Mouse (Mus musculus): ENCODE results near the gene Llgl1.
A peak's percentile ranks its signal among the peaks of the same experiment; 100 is the strongest.

Llgl1 gene

GRCm38 (mm10) chr11:60699524-60700075, at the start of gene Llgl1:
TSS of gene Llgl1 (plus strand) at chr11:60699723.
- DNase-seq = peak; percentile 91

- peak; percentile 25 for DNase-seq
These were observed 3.4 kb upstream of the Llgl1 start for GRCm38 (mm10) chr11:60696165-60696564.

DNA sequence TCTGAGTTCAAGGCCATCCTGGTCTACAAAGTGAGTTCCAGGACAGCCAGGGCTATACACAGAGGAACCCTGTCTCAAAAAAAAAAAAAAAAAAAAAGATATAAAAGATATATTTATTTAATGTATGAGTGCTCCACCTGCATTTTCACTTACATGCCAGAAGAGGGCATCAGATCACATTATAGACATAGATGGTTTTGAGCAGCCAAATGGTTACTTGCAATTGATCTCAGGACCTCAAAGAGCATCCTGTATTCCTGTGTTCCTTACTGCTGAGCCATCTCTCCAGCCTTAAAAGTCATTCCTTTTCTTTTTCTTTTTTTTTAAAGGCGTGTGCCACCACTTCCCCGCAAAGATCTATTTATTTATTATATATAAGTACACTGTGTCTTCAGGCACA, 2.0 kb upstream of the Llgl1 start:
- DNase-seq = no peak

DNA sequence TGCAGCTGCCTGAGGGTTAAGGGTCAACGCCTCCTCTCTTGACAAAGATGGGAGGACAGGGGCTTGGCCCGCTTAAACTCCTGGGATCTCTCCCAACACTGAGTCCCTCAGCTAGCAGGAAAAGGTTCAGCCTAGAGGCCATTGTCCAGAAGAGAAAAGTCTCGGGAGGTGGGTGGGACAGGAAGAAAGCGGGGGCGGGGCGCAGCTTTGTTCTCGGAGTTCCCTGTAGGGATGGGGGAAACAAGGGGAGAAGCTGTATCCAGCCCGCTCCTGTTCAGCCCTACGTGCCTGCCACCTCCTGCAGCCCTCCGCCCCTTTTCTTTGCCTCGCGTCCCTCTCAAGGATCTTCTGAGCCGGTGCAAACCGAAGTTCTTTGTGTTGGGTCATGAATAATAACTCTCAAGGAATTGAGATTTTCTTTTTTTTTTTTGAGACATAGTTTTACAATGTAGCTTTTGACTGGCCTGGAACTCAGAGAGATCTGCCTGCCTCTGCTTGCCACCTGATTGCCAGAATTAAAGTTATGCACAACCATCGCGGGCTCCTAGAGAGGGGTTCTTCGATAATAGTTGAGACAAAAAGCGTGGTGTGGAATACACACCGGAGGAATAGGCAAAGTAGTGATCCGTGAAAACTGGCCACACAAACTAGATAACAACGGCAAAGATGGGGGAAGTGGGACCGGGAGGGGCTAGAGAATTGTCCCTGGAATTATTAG, 558 bp upstream of the Llgl1 start:
- peak; percentile 68 for DNase-seq

DNA sequence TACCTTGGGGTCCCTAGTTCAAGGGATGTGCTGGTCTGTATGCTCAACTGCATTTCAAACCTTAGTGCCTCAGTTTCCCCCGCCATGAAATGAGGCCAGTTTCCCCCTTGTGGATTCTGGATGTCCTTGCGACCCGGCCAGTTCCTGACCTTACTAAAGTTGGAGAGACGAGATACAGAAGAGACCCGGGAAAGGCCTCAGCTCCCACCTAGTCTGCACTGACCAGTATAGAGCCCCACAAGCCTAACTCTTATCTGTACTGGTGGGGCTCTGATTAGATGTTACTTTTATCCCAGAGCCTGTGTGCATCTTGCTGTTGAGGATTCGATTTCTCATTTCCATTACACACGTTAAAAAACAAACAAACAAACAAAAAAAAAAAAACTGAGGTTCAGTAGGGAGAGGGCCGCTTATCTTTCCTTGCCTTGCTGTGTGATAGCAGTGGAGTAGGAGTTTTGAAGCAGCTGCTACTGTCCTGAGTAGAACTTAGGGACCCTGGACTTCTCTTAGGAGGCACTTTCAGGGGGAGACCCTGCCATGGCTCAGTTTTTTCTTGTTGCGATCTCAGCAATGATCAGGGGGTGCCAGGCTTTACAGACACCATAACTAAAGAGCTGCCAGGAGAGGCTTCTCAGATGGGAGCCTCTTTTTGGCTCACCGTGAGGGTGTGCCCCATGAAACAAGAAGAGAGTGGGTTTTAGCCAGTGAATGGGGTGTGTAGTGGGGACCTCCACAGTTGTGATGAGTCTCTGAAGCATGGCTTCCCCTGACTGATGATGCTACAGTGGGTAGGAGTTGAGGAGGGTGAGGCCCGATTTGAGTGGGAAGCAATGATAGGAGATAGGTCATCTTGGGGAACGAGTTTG, 1.0 kb downstream of the Llgl1 start:
- peak; percentile 9 for DNase-seq

- peak; percentile 7 for DNase-seq
These were observed 2.1 kb downstream of the Llgl1 start for GRCm38 (mm10) chr11:60701611-60702010.

- peak; percentile 89 for DNase-seq
These were observed 3.6 kb downstream of the Llgl1 start for GRCm38 (mm10) chr11:60703131-60703530.

DNA sequence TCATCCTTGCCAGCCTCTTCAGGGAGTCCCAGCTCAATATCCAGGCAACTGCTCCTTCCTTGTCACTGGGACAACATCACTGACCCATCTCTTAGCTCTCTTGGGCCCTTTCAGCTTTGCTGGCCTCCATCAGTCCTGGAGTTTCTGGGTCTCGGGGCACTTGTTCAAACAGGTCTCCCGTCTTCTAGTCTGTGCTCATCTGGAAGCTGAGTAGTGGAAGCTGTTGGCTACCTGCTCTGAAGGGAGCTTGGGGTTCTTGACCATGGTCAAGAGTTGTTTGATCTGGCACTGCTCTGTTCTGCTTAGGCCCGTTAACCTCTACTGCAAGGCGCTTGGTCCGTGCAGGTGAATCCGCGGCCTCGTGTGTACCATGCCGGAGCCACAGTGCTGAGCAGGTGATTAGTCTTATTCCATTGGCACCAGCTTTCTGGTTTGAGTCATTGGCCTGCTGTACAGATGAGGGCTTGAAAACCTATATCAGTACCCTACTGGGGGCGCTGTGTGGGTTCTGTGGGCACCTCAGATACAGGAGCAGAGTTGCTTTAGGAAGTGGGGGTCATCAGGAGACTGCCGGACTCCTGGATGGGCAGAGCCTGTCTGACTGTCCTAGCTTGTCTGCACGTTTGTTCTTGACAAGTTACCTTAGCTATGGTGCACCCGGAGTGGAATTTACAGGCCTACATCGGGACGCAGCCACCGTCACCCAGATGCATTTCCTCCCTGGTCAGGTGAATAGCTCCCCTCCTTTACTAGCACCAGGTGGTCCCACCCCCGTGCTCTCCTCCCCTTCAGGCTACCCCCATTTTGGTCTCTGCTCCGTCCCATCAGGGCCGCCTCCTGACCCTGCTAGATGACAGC, 4.7 kb downstream of the Llgl1 start:
- peak; percentile 7 for DNase-seq

GRCm38 (mm10) chr11:60705255-60705654, 5.7 kb downstream of the Llgl1 start:
- peak; percentile 4 for DNase-seq

- DNase-seq = peak; percentile 5
These were observed 6.6 kb downstream of the Llgl1 start for GRCm38 (mm10) chr11:60706076-60706475.

DNA sequence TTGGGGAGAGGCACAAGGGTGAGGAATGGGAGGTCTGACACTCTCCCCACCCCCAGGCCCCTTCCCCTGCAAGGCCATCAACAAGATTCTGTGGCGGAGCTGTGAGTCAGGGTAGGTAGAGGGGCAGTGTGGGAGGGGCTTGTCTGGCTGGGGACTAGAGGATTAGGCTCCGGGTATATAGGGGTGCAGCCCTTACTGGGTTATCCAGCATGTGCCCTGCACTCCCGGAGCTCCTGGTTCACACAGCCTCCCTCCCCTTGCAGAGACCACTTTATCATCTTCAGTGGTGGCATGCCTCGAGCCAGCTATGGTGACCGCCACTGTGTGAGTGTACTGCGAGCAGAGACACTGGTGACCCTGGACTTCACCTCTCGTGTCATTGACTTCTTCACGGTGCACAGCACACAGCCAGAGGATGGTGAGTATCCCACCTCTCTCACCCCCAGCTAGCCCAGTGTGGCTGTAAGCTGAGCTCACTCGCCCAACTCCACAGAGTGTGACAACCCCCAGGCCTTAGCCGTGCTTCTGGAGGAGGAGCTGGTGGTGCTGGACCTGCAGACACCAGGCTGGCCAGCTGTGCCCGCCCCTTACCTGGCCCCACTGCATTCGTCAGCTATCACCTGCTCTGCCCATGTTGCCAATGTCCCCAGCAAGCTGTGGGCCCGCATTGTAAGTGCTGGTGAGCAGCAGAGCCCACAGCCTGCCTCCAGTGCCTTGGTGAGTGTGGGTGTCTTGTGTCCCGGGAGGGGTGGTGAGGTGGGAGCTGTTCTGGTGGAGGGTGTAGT, 7.4 kb downstream of the Llgl1 start:
- DNase-seq = peak; percentile 5

DNA sequence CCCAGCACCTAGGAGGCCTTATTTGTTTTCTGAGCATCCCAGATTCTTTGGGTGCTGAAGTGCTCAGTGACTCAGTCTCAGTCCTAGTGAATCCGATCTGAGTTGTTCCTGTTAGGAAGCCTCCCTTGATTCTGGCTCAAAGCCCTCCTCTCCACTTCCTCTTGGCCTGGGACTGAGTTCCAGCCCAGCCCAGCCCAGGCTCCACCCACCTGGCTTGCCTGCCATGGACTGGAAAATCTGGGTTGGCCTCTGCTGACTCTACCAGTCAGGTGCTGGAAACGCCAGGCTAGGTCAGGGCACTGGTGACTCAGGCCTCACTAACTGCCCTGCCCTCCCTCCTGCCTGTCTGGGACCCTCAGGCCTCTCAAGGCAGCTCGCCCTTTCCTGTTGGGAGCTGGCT, 8.1 kb downstream of the Llgl1 start:
- peak; percentile 8 for DNase-seq

DNA sequence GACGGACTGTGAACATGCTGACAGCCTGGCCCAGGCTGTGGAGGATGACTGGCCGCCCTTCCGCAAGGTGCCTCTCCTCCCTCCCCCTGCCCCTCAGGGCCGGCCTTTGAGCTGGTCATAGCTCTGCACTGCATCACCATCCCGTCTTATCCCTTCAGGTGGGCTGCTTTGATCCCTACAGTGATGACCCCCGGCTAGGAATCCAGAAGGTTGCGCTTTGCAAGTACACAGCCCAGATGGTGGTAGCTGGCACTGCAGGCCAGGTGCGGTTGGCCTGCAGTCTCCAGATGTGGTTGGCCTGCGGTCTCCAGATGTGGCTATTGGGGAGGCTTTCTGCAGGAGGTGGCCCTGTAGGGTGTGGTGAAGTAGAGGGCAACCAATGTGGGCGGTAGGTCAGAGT, 9.1 kb downstream of the Llgl1 start:
- DNase-seq = peak; percentile 5

GRCm38 (mm10) chr11:60709481-60710465, 10.2 kb downstream of the Llgl1 start:
- DNase-seq = peak; percentile 7

DNA sequence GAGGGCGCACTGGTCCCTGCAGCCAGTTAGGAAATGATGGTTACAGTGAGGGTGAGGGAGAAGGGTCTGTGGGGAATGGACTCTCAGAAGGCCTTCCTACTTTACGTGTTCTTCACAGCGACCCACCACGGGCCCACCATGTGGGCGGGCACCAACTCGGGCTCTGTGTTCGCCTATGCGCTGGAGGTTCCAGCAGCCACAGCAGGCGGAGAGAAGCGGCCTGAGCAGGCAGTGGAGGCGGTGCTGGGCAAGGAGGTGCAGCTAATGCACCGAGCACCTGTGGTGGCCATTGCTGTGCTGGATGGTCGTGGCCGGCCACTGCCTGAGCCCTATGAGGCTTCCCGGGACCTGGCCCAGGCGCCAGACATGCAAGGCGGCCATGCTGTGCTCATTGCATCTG, 11.7 kb downstream of the Llgl1 start:
- no peak for DNase-seq

GRCm38 (mm10) chr11:60712040-60712439, 12.5 kb downstream of the Llgl1 start:
- DNase-seq = no peak

- no peak for DNase-seq
These were observed 13.2 kb downstream of the Llgl1 start for GRCm38 (mm10) chr11:60712639-60713255.

- DNase-seq = no peak
These were observed 16.3 kb downstream of the Llgl1 start for GRCm38 (mm10) chr11:60715833-60716232.

GRCm38 (mm10) chr11:60719263-60719662, 19.7 kb downstream of the Llgl1 start:
- no peak for DNase-seq
